Mouse (Mus musculus) ovary, postnatal 14 days (tissue): Measurements from ENCODE around the gene Spred2.

ENCODE experiments used
- DNase-seq: peaks from one replicate; pipeline ENCODE4 v3.0.0; 2022; ENCODE audit warnings: low spot score

Gene Spred2

DNA sequence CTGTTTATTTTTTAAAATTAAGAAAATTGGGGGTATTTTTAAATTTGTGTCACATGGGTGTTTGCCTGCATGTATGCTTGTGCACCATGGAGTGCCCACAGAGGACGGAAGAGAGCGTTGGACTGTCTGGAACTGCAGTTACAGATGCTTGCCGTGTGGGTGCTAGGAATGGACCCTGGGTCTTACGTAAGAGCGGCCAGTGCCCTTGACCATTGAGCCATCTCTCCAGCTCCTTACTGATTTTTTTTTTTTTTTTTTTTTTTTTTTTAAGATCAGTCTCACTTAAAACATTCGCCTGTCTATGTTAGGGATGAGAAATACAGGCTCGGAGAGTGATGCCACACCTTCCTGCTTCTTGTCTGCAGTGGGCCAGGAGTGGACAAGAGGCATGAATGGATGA lies 29.7 kb downstream of the Spred2 start:
- no peak for DNase-seq

DNA sequence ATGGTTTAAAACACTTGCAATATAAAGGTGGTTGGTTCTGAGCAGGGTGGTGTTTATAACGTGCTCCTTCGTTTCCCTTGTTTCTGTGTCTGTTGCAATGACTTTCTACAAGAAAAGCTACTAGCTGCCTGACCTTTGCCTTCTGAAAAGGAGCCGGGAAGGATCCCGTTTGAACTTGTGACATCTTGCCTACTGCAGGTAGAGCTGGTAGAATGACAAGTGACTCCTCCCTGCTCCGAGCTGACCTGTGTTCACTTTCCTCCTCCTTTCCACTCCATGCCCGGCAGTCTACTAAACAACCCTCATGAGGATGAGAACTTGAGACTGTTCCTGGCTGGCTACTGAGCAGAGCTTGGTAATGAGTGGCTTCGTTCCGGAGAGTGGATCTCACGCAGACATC lies 30.9 kb downstream of the Spred2 start:
- no peak for DNase-seq

DNA sequence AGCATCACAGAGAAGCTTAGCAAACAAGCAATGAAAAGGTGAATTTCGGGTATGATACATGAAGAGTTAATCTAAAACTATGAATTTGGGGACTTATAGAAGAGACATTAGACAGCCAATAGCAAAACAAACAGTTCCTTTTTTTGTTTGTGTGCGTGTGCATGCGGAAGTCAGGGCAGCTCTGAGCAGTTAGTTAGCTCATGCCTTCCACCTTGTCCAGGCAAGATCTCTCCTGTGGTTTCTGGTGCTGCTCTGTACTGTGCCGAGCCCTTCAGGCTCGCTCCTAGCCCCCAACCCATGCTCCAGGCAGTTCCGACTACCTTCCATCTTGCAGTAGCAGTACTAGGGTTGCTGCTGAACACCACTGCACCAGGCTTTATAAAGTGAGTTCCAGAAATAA lies 31.5 kb downstream of the Spred2 start:
- no peak for DNase-seq

DNA sequence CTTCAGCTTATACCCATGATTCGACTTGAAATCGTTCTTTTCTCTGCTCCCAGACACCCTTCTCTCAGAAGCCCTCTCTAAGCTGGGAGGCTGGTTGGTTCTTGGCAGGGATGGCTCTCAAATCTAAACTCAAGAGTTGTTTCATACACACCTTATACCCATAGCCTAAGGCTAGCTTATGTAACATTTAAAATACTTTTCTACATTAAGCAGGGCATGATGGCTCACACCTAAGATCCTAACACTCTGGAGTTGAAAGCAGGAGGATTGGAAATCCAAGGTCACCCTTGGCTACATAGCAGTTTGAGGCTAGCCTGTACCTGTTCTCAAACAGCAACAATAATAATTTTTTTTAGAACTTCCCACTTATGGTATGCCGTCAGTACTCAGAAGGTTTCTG lies 34.8 kb downstream of the Spred2 start:
- no peak for DNase-seq

DNA sequence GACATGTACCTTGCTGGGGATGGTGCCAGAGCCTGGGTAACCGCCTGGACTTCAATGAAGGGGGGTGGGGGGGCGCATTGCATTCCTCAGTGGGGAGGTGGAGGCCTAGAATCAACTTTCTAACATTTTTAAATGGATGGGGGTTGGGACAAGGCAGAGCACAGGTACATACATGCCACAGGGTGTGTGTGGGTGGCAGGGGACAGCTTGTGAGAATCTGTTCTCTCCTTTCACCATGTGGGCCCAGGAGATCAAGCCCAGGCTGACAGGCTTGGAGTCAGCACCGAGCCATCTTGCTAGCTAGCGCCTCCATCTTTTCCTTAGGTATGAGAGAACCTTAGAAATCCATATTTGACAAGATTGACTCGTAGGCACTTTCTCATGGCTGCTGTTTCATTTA lies 35.7 kb downstream of the Spred2 start:
- DNase-seq, result no peak

DNA sequence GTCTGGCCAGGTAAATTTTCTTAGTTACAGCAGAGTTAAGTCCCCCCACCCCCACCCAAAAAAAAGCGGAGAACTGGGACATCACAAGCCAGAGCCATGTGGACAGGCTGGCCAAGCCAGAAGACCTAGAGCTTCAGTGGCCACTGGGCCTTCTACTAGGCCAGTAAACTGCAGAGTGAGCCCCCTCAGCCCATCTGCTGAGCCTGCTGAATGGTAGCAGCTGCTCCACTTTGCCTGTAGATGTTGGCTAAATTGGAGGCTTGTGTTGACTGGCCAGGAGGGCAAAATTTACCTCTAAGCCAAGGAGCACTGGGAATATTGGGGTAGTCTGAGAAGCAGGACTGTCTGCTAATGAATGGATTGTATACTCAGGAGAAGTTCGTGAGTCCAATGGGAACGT lies 36.4 kb downstream of the Spred2 start:
- DNase-seq, result no peak

DNA sequence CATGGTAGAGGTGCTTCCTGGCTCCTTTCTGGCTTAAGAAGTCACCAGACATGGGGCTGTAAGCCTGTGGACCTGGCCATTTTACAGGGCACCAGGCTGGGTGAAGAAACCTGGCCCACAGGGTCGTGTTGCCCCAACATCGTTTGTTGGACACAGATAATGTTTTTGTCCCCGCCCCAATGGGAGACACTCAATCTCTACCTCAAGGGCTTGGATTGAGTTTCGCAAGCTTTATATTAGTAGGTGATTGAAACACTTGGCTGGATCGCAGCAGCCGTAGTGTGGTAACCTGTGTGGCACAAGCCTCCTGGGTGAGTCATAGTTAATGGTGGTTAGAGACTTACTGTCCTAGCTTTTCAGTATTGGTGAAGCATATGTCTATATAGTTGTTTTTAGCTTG lies 36.9 kb downstream of the Spred2 start:
- DNase-seq, result no peak

DNA sequence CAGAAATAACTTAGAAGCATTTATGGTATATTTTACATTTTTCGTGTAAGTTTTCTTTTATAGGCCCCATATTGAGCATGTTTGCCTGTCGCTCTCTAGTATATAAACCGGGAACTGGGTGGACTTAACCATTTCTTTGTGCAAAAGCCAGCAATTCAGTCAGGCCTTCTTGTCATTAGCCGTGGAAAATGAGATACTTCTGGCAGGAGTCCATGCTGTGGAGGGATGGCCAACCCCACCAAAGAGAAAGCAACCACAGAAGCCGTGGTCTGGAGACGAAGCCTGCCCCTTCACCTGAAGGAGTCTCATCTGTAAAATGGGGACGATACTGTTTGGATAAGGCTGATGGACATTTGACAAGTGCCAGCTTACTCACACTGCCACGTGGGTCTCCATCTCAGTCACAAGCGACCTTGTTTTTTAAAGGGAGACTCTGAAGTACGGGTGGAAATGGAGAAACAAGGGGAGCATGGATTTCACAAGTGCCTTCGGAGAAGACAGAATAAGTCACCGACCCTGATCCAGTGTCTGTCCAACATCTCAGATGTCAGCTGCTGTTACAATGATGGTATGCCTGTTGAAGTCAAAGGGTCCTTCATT lies 37.7 kb downstream of the Spred2 start:
- DNase-seq, result no peak

DNA sequence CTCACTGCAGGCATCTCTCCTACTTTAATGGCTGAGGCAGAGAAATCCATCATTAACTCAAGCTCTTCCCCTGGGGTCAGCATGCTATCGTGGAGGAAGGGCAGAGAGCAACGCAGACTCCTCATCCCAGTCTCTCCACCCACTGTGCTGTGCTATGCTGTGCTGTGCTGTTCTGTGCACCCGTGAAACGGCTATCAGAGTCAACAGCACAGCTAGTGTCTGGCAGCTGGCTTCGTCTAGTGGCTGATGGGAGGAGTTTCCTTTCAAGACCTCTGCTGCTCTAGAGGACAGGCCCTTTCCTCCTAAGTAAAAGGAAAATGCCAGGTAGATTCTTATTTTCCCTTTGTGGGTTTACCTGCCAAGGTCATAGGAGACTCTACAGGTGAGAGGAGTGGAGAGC lies 38.6 kb downstream of the Spred2 start:
- DNase-seq, result no peak

DNA sequence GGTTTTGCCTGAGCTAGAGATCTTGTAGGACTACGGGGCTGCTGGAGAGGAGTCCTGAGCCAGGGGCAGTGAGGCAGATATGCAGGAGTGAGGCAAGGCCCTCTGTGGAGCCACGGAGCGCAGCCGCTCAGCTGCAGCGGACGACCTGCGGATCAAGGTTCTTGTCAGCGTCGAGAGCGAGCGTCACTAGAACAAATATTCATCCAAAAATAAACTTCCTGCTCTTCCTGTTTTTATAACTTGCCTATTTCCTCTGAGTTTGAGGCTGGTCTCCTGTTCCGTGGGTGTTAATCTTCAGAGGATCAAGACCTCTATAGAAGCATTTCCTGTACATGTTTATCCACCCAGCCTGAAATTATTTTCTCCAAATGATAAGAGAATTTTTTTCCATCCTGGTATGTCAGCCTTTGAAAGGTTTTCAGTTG lies 39.6 kb downstream of the Spred2 start:
- no peak for DNase-seq

DNA sequence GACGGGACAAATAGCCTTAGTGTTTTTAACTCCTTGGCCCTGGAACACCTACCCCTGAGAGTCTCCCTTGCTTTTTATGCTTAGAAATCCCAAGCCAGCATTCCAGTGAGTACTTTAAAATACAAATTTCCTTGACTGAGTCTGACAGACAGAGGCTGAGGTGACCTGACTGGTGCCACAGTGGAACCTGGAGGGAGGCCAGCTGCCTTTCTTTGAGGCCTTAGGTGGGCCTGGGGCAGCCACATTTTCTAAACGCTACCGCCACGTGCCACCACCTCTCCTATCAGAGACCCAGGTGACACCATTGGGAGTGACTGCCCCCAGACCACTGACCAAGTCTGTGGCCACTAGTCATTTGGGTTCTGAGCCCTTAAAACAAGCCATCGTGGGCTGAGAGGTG lies 40.2 kb downstream of the Spred2 start:
- DNase-seq, result no peak

DNA sequence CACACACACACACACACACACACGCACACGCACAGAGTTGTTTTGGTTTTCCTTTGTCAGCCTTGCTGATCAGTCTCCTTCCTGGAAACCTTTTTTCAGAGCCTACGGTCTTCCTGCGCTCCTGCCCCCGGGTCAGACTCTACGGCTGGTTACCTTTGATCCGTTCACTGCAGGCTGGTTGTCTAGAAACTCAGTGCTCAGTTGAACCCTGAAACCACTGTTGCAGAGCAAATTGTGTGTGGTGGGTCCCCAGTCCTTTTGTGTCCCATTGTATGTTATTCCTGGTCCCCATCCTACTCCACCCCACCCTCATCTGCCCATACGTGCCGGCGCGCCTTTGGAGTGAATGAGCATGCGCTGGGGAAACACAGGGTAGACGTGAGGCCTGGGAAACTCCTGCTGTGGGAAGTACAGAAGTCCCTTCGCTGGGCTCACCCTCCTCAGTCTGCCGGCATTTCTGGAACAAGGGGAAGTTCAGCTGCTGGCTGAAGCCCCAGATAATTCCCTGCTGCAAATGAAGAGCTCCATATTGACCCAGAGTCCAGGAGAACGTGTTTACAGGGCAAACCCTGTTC lies 40.9 kb downstream of the Spred2 start:
- no peak for DNase-seq

DNA sequence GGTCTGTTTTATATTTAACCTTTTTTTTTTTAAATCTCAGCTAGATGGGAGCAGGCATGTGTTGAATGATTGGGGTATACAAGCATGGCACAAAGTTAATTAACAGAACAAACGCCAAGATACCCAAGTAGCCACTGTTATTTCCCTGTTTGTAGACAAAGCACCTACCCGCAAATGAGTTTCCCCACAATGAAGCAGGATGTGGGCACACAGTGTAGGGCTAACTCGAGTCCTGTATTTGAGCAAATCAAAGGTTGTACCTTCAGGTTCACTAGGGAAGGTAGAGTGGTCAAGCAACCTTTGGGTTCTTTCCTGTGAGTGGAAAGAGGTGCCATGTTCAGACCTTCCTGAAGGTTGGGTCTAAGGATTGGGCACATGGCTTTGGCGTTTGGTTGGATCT lies 41.5 kb downstream of the Spred2 start:
- DNase-seq, result no peak

DNA sequence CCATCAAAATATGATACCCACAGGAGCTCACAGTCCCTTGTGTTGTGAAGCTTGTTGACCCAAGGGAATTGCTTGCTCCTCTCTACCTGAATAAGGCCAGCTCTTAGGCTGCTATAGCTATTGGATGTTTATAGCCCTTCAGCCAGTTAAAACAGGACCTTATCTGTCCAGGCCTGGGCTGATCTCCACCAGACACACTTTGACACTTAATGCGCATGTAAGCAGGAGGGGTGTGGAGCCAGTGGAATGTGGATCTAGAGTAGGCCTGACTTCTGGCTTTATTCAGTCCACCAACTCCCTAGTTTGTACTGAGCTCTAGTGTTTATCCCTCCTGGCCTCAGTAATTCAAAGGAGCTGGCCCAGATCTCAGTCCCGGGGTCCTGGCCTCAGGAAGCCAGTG lies 42.1 kb downstream of the Spred2 start:
- DNase-seq, result no peak

DNA sequence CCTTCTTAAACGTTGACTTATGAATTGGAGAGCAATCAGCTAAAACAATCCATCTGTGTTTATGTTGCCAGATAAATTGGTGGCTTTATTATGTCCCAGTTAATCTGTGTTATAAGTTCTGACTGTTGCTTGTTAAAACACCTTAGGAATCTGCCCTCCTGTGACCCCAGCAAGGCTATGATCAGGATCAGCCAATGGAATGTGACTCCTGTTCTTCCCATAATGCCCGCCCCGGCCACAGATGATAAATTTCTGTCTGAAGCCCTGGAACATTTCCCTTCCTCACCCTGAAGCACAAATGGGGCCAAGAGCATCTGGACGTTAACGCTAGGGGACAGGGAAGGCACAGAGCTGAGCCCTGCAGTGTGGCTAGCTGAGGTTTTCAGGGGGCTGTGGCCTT lies 45.4 kb downstream of the Spred2 start:
- DNase-seq, result no peak

DNA sequence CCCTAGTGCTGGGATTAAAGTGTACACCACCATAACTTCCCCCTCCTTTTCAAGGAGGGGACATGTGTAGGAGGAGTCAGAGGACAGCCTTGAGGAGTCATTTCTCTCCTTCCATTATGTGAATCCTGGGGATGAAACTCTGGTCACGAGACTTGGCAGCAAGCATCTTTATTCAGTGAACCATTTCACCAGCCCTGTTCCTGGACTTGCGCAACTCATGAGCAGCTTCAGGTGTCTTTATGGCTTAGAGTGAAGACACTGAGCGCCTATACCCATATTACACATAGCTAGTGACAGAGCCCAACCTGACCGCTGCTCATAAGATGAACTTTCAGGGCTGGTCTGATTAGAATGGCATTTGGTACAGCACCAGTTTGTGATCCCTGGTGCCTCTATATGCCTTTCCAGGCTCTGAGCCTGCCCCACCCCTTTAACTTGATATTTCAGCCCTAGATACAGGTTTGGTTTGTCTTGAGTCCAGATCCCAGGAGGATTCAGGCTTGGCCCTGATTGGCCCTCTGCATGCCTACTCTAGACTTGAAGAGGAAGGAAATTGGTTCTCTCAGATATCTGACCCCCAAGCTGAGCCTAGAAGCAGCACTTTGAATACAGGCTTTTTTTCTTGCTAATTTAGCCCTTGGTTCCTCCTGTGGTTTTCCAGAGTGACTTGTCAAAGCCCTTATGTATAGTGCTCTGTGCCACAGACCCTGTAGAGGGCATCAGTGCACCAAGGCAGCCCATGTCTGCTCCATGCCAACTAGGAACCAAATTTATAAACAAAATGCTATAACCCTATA lies 48.0 kb downstream of the Spred2 start:
- DNase-seq, result no peak

DNA sequence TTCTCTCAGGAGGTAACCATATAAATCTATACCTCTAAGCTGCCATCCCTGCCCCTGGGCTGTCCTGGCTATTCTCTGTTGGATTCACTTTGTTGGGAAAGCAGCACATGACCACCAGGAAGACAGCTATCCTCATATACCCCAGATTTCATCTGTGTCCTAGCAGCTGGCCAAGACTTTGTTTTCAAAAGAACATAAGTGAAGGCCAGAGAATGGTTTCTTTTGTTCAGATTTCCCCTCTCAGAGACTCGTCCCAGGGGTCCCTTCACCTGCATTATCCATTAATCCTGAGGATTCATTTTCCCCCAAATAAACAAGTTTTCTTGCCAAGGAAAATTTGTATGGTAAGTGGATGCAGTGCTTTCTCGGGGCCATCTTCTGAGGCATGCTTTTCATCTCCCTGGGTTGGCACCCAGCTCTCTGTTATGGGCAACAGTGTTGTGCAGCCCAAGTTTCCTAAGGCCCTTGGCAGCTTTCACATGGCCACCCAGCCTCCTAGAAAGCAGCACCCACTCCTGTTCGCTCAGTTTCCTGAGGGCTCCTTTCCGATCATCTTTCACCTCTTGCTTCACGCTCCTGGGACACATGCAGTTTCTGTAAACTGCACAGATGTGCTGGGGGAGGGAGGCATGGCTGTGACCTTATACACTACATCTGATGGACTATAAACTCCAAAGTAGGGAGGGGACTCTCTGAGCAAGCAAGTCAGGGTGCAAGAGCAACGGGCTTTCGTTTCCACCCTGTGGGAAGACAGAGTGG lies 49.0 kb downstream of the Spred2 start:
- DNase-seq, result no peak

DNA sequence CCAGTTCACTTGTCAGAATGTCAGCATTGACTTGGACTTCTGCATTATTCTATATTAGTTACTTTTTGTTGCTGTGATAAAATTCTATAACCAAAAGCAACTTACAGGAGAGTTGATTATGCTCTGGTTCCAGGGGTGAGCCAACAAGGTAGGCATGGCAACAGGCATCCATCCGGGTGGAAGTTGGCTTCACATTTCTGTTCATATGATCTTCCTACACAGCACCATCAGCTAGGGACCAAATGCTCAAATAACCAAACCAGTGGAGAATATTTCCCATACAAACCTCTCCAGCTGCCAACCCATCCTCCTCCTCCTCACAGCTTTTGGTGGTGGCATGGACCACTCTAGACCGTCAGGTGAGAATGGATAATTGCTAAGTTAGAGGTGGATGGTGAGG lies 51.9 kb downstream of the Spred2 start:
- no peak for DNase-seq

DNA sequence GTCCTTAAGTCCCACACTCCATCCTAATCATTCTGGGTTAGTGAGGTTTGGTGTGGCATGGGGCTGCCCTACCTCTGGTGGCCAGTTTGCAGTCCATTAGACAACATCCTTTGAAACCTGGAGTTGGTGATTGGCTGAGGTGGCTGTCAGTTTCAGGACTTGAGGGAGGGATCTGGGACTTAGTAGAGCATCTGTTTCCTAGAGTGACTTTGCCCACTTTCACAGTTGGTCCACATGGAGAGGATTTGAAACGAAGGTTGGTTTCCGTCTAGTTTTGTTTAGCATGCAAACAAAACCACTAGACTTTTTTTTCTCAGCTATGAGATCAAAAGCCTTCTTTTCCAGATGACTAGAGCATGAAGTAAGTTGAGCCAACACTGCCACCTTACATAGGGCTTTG lies 53.5 kb downstream of the Spred2 start:
- no peak for DNase-seq

DNA sequence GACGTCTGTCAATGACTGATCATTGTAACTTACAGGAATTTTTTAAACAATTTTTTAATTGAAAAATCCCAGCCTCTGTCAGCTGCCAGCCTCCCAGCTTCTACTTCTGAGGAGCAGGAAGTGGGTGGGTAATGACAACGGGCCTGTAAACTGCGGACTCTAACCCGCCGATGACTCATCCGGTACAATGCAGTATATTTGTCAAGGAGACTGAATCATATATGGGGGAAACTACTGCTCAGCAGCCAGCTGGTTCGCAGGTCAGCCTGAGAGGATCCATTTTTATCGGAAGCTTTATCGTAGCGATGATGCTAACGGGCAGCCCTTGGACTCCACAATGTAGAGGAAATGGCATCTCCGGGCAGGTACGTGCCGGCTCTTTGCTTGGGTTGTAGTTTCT lies 55.2 kb downstream of the Spred2 start:
- DNase-seq, result no peak

DNA sequence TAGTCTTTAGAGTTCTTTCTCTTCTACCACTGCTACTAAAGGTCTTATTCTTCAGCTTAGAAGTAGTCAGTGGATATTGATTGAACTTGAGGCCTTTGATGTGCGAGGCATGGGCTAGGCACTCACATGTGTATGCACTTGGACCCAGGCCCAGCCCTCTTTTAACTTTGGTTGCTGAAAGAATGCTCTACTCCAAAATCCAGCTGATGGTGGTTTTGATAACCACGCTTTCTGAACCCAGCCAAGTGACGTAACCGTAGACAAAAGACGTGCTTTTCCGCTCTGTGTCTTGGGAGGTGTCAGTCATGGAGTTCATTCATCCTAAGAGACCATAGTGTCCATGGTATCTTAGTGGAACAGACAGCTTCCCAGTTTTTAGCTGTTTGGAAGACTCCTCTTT lies 57.9 kb downstream of the Spred2 start:
- DNase-seq, result no peak

DNA sequence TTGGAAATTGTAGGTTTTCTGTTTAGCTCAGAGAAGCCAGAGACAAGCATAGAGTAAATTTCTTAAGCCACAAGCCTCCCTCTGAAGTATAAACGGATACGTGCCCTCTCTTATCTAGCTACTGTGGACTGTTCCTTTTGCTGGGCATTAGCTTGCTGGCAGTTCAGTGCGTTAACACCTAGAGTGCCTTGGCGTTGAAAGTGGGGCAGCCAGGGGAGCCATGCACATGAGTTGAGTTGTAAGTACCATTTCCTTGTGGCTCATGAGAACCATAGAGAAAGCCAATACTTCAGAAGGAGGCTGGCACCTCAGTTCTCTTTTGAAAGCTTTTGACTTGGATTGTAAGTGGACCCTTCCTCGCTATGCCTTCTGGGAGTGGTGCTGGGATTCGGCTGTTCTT lies 58.6 kb downstream of the Spred2 start:
- DNase-seq, result no peak

DNA sequence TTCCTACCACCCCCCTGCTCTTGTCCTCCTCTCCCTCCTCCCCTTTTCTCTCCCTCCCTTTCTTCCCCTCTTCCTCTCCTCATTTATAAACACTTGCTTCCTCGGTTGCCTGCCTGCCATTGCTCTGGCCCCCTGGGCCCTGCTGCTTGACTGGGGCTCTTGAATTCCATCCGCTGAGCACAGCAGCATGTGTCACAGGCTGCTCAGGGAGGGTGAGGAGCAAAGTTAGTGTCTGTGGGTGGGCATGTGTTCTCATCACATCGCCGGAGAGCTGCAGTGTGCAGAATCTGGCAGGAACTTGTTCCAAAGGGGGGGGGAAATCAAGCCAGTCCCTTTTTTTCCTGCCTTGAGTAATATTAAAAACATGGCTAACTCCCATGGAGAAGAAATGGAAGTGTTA lies 59.1 kb downstream of the Spred2 start:
- DNase-seq, result no peak
